Mouse (Mus musculus) testis, postnatal 10 days (tissue): Measurements from ENCODE around the gene Wdtc1.
A peak's percentile ranks its signal among the peaks of the same experiment; 100 is the strongest.

ENCODE experiments used
- DNase-seq: peaks from one replicate; pipeline ENCODE4 v3.0.0; 2021; ENCODE audit warnings: low spot score

Gene Wdtc1

GRCm38 (mm10) chr4:133251214-133251613 is 102.1 kb downstream of the Wdtc1 start:
- DNase-seq = peak; percentile 73

GRCm38 (mm10) chr4:133250609-133251008 is 102.7 kb downstream of the Wdtc1 start:
- peak; percentile 93 for DNase-seq

GRCm38 (mm10) chr4:133247806-133248449 is 105.4 kb downstream of the Wdtc1 start:
- DNase-seq = no peak

- no peak for DNase-seq
These were observed 106.2 kb downstream of the Wdtc1 start for GRCm38 (mm10) chr4:133247072-133247471.

GRCm38 (mm10) chr4:133244289-133244688 is 109.0 kb downstream of the Wdtc1 start:
- no peak for DNase-seq

- DNase-seq = no peak
These were observed 109.7 kb downstream of the Wdtc1 start for GRCm38 (mm10) chr4:133243538-133243937.

GRCm38 (mm10) chr4:133242710-133243109 is 110.6 kb downstream of the Wdtc1 start:
- no peak for DNase-seq
